Mouse (Mus musculus) left cerebral cortex, adult 18-20 months (tissue): ENCODE measurements around the gene Ltc4s. TPM values are rescaled to one million over a fixed set of nuclear protein-coding genes. Genes with fewer than 3 reads are reported as not detected.

Experiments
- DNase-seq, 2 experiments: peaks; one replicate each; pipeline ENCODE4 v3.0.0; 2021 to 2022; ENCODE audit warnings: low spot score in 2 of 2, mixed read lengths in 1 of 2
- microRNA-seq, 2 experiments: library from miRNA; unstranded; fragments of <30 nt; microRNA quantifications; one replicate each; pipeline ENCODE4 v1.2.0; 2021
- total RNA-seq, 2 experiments: library from RNA; stranded (reverse); gene quantifications; 2 replicates each; pipeline ENCODE4 v1.2.3; 2021

Ltc4s gene
- total RNA-seq, 2 experiments from 2014 or later = 6.1 to 7.0 TPM

DNA sequence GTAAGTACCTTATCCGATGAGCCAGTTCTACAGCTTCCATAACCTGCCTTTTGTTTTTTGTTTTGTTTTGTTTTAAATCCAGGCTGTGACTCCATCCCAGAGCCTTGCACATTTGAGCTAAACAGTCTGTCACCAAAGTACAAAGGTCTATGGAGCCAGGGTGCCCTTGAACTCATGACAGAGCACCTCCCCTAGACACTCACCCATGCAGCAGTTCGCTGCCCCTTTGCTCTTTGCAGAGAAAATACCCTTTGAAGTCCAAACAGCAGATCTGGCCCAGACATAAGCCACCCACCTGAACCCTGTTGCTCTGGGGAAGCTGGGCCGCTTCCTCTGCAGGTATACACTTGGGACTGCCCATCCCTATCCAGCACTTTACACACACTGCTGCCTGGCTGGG lies 36.8 kb downstream of the Ltc4s start:
- DNase-seq = no peak

DNA sequence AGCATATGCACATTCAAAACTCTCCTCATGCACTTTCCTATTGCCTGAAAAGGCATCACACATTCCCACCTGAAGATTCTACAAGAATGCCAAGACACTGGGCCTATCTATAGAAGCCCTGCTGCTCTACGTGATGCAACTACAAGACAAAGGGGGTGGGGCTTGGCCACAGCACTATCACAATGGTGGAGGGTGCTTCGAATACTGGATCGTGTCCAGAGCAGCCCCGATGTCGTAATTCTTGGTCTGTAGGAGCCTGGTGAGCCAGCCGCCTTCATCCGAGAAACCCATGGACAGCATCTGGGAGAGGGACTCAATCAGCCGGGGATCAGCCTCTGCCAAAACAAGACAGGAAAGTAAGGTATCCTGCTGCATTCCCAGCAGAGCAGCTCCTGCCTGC lies 37.8 kb downstream of the Ltc4s start:
- DNase-seq = no peak

DNA sequence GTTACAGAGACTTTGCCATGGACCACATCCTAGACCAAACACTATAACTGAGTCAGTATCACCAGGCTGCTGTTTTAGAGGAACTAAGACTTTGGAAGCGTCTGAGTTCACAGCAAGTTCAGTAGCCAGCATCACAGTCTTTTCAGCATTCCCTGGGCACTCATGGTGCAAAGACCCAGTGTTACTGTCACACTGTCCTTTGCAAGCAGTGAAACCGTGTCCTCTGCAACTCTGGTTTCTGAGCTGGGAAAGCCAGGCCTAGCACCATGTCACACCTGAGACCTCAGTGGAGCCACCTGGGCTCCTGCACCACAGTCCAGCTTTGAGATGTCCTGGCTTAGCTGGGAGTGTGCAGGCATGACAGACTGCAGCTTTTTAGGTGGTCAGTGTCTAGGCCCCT lies 39.5 kb downstream of the Ltc4s start:
- no peak for DNase-seq

DNA sequence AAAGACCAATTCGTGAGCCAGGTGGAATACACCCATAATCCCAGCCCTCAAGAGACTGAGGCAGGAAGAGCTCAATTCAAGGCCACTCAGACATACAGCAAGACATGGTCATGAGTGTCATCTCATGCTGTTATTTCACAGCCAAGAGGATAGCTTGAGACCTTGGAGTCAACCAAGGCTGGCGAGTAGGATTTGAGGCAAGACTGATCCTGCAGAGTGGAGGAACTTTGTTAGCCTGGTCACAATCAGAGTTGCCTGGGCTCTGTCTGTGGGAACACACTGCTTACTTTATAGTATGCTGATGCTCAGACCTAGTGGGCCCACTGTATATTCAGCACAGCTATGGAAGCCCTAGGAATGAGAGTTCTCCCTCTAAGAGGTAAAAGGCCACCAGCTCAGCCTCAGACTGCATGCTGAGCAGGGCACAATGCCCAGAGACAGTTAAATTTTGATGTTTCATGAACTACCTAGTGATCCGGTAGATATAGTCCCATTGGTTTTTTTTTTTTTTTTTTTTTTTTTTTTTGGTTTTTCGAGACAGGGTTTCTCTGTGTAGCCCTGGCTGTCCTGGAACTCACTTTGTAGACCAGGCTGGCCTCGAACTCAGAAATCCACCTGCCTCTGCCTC lies 40.1 kb downstream of the Ltc4s start:
- no peak for DNase-seq

DNA sequence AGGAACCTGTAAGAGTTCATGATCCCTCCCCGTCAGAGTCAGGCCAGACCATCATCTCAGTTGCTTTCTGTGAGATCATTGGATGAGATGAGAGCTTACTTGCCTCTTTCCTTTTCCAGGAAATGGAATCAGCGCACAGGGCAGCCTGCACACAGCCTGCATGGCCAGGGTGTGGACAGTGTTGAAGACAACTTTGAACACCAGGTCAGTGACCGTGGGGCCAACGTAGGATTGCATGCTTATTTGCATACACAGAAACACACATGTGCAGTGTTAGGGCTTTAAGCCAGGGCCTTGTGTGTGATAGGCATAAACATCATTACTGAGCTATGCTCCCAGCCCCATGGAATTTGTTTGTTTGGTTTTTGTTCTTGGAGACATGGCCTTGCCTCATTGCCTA lies 40.9 kb downstream of the Ltc4s start:
- DNase-seq = no peak

DNA sequence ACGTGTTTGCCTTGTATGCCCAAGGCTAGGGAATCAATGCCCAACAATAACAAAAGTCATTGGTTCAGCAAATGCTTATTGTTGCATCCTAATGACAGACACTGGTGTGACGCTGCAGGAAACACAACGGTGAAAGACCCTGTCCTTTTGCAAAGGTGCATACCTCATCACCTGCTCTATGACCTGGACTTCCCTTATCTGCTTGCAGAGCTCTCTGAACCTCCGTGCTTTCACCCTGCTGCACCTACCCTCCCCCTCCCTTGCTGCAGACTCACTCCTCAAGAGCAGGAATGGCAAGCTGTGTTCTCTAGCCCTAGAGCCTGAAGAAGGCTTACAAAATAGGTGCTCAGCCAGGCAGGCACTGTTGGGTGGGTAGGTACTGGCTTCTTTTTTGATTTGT lies 43.6 kb downstream of the Ltc4s start:
- no peak for DNase-seq

DNA sequence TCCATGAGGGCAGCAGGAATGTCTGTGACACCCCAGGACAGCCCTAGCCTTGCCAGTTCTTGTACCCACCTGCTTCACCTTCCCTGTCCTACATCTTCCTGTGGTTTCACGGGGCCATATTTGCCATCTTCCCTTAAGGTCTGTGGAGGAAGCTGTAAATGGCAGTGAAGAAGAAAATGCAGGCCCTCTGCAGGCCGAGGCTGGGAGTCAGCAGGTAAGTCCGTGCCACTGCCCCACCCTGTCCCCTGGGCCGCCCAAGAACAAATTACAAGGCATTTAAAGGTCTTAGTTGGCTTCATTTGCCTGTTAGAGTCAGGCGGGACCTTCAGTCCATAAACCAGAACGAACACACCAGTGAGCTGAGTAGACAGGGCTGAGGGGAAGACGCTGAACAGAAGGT lies 44.3 kb downstream of the Ltc4s start:
- no peak for DNase-seq

DNA sequence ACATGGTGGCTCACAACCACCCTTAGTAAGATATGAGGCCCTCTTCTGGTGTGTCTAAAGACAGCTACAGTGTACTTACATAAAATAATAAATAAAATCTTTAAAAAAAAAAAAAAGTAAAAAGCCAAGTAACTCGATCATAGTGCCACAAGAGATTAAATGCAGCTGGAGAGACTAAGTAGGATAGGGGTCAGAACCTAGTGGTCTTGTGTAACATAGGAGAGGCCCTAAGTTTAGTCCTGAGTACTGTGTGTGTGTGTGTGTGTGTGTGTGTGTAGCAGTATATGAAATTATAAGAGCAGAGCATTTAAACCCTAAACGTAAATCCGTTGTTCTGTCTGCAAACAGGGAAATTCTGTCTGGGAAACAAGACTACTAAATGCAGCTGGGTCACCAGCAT lies 46.1 kb downstream of the Ltc4s start:
- no peak for DNase-seq

DNA sequence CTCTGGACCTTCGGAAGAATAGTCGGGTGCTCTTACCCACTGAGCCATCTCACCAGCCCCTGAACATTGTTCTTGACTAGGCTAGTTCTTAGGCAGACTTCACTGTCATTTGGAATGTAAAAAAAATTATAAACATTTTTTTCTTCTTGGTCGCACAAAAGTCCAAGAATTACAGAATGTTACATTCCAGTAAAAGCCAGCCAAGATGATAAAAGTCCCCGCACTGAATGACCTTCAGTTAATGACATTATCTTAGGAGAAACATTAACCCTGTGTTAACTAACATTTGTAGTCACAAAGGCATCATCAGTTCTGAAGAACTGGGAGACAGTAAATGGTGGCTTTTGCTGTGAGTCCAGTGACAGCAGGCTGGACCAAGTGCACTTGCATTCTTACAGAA lies 48.1 kb downstream of the Ltc4s start:
- no peak for DNase-seq

DNA sequence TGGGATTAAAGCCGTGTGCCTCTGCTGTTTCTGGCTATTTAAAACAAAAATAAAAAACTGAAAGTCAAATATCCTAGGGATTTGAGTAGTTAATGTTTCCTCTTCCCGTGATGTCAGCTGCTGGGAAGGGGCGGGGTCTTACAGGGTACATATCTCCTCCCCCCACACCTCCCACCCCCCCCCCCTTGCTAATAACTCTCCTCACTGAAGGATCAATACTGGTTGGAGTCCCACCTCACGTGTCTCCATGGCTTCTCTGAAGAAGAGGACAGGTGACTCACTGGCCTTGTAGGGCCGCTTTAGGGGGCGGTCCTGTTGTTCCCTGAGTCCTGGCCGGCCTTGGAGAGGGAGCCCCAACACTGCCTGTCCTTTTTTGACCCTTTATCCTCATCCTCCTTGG lies 49.7 kb downstream of the Ltc4s start:
- DNase-seq = no peak

Small RNAs within 50 kb of the gene (microRNA-seq; reads per million reads assigned to microRNA genes)
- 0.75 to 3.2 reads per million in 2 experiments for gene Mir6919

Other genes with a start within 250 kb of the Ltc4s start
- 10 to 100 TPM; 88.8 to 95.0 TPM for gene Rnf130, start 213.3 kb downstream of the Ltc4s start, total RNA-seq
- gene Tbc1d9b, start 107.2 kb downstream of the Ltc4s start, total RNA-seq = 100 to 1,000 TPM; 131 TPM
- gene Mrnip, start 64.2 kb downstream of the Ltc4s start, total RNA-seq = 10 to 100 TPM; 11.5 to 13.9 TPM
- 100 to 1,000 TPM; 492 to 540 TPM for gene Sqstm1, start 27.8 kb downstream of the Ltc4s start, total RNA-seq
- gene Mgat4b, start 27.7 kb downstream of the Ltc4s start, total RNA-seq = 10 to 100 TPM; 65.8 to 72.0 TPM
- 10 to 100 TPM; 10.3 to 10.7 TPM for gene Maml1, start 53.7 kb upstream of the Ltc4s start, total RNA-seq
- 100 to 1,000 TPM; 398 to 431 TPM for gene Canx, start 87.1 kb upstream of the Ltc4s start, total RNA-seq
- gene Cby3, start 115.8 kb upstream of the Ltc4s start, total RNA-seq = under 1 TPM in 1 of 2 experiments, not detected in 1; 0.93 TPM
- 100 to 1,000 TPM; 257 to 271 TPM for gene Hnrnph1, start 138.4 kb upstream of the Ltc4s start, total RNA-seq
- 10 to 100 TPM; 29.2 to 30.3 TPM for gene Rufy1, start 192.5 kb upstream of the Ltc4s start, total RNA-seq